Mouse (Mus musculus) adrenal gland, adult 18-20 months (tissue): ENCODE results near the gene Lce3c. TPM values are rescaled to one million over a fixed set of nuclear protein-coding genes. Genes with fewer than 3 reads are reported as not detected.

Source experiments
- DNase-seq, 2 experiments: peaks; one replicate each; pipeline ENCODE4 v3.0.0; 2021 to 2022; ENCODE audit warnings: low spot score in 2 of 2
- long read RNA-seq, 2 experiments: library from polyadenylated mRNA; stranded (forward); transcript quantifications; one replicate each; pipeline ENCODE4 v2.0.0; 2021
- total RNA-seq, 2 experiments: library from RNA; stranded (reverse); gene quantifications; 1 replicate in 1 of 2; 2 replicates in 1 of 2; pipeline ENCODE4 v1.2.3; 2021

The Lce3c gene
- not detected for total RNA-seq
- long read RNA-seq, experiment 1, result 0 reads
- long read RNA-seq, experiment 2, result 0 reads

DNA sequence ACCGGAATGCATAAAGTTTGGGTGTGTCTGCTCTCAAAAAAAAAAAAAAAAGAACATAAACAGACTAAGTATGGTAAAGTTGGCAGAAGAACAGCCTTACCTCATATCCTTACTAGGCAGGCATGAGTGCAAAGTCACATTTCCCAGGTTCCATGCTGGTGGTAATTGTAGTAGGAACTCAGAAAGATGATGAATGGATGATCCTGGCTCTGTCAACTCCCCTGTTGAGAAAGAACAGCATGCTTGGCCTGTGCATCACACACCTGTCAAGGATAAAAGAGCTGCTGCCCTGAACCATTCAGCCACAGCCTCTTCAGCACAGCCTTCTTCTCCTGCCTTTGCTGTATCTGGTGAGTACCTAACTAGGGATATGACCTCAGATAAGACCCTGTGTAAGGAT is at the start of gene Lce3c:
Gene Lce3c (plus strand): TSS at position 301 of the 400 bp plus-strand sequence.
- no peak for DNase-seq

DNA sequence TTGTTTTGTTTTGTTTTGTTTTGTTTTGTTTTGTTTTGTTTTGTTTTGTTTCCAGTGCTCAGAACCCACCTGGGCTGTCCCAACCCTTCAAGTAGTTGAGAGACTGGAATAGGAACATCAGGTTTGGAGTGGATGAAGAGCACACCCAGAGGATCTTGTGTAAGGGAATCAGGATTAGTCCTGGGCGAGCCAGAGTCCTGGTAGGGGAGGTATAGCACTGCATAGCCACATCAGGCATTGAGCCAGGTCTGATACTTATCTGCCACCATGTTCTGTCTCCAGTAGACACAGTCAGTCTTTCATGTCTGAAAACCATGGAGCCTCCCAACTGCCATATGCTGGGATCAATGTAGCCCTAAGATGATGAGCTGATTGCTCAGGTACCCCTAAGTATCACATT is 49.8 kb upstream of the Lce3c start:
- no peak for DNase-seq

DNA sequence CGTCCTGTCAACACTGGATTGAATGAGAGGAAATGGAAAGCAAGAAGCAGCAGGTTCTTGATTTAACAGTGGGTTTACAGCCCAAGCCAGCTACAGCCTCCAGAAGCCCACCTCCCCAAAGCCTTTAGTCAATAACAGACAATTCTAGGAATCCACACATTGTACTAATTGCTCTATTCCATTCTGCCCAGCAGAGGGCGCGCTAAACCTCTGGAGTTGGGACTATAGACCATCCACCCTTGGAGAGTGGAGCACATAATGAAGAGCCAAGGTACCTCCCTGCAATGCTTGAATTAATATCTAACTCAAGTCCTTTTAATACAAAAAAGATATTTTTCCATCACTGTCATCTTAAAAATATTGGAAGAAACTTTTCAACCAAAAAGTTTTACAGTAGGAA is 41.3 kb upstream of the Lce3c start:
- DNase-seq, result peak; percentile 27 to 45

GRCm38 (mm10) chr3:92903640-92904039 is 40.6 kb upstream of the Lce3c start:
- no peak for DNase-seq

- no peak for DNase-seq
Measured at GRCm38 (mm10) chr3:92905182-92905581, 39.1 kb upstream of the Lce3c start.

GRCm38 (mm10) chr3:92907571-92907970 is 36.7 kb upstream of the Lce3c start:
- peak in 1 of 2 experiments; percentile 2 for DNase-seq

DNA sequence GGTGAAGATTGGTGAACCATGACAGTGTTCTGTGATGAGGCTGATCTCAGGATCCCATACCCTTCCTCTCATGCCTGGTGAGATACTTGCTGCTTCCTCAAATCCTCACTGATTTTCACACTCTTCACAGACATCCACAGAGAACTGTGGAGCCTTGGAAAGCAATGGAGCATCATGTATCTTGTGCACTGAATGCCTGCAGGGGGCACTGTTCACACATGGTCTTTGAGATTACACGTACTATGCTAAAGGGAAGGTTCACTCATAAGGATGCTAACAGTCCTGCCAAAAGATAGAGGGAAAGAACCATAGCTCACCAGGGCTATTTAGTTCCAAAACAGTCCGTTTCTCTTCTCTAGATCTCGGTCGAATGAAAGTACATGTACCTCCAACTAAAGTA is 23.9 kb upstream of the Lce3c start:
- DNase-seq, result peak; percentile 12 to 20

DNA sequence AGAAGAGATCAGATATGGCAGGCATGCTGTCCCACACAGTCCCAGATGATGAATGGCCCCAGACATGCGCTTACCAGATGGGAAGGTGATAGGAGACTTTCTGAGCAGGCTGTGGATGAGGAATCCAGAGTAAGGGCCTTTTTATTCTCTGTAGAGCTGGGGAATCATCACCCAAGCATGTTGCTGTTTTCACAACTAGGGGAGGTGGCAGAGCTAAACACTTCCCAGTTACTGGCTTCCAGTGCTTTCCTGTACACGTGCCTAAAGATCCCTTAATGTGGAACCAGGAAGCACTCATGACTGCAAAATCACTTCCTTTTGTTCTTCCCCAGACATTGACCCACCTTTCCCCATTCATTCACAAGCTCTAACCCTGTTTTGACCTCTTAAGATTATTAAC is 18.2 kb upstream of the Lce3c start, which contains the start of gene Lce3a:
Gene Lce3a (minus strand): TSS at position 101 of the 400 bp plus-strand sequence.
- no peak for DNase-seq

- DNase-seq, result no peak
Measured at GRCm38 (mm10) chr3:92932679-92933078, 11.6 kb upstream of the Lce3c start, which contains the start of gene Lce3b. TSS of gene Lce3b (plus strand) at chr3:92932979.

GRCm38 (mm10) chr3:92957090-92957489 is 12.8 kb downstream of the Lce3c start, which contains the start of gene Lce3d:
TSS of gene Lce3d (plus strand) at chr3:92957390.
- DNase-seq, result no peak

DNA sequence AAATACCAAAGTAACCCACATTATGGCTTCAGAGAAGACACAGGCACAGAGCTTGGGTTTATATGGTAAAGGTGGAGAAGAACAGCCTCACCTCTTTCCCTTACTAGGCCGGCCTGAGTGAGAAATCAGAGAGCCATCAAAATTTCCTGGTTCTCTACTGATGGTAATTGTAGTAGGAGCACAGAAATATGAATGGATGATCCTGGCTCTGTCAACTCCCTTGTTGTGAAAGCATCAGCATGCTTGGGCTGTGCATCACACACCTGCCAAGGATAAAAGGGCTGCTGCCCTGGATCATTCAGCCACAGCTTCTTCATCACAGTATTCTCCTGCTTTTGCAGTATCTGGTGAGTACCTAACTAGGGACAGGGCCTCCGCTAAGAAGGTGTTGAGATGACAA is 22.5 kb downstream of the Lce3c start, which contains the start of gene Lce3e:
Gene Lce3e (plus strand): TSS at position 301 of the 400 bp plus-strand sequence.
- DNase-seq, result no peak

- no peak for DNase-seq
Measured at GRCm38 (mm10) chr3:92978484-92978883, 34.2 kb downstream of the Lce3c start.

DNA sequence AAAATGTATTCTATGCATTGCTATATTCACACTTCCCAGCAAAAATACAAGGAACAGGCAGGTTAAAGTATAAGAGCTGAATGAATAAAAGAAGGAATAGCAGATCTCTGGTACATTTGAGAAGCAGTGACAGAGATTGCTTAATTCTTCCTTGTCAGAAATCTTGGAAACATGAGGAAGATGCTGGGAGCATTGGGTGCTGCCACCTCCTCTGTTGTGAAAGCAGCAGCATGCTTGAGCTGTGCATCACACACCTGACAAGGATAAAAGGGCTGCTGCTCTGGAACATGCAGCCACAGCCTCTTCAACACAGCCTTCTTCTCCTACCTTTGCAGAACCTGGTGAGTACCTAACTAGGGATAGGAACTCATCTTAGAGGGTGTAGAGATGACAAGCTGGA is 47.6 kb downstream of the Lce3c start, which contains the start of gene Lce3f:
Gene Lce3f (plus strand): TSS at position 301 of the 400 bp plus-strand sequence.
- DNase-seq, result no peak

Other genes with a start within 250 kb of the Lce3c start
- gene Lce1e, start 235.4 kb upstream of the Lce3c start, total RNA-seq, result not detected
- not detected for gene Lce1f, start 224.1 kb upstream of the Lce3c start, total RNA-seq
- gene Gm38119, start 205.4 kb upstream of the Lce3c start, total RNA-seq, result not detected
- not detected for gene Lce1g, start 192.1 kb upstream of the Lce3c start, total RNA-seq
- gene Lce1h, start 179.4 kb upstream of the Lce3c start, total RNA-seq, result not detected
- gene Lce1i, start 165.6 kb upstream of the Lce3c start, total RNA-seq, result not detected
- gene Lce1j, start 154.0 kb upstream of the Lce3c start, total RNA-seq, result not detected
- gene Lce1k, start 136.6 kb upstream of the Lce3c start, total RNA-seq, result not detected
- not detected for gene Kprp, start 117.2 kb upstream of the Lce3c start, total RNA-seq
- gene Lce1l, start 93.2 kb upstream of the Lce3c start, total RNA-seq, result not detected
- not detected for gene 2310050C09Rik, start 74.3 kb upstream of the Lce3c start, total RNA-seq
- gene Lce3a, start 18.3 kb upstream of the Lce3c start, total RNA-seq, result not detected
- gene Lce3b, start 11.5 kb upstream of the Lce3c start, total RNA-seq, result not detected
- not detected for gene Lce3d, start 12.9 kb downstream of the Lce3c start, total RNA-seq
- not detected for gene Lce3e, start 22.6 kb downstream of the Lce3c start, total RNA-seq
- not detected for gene Lce3f, start 47.7 kb downstream of the Lce3c start, total RNA-seq
- gene Crct1, start 71.2 kb downstream of the Lce3c start, total RNA-seq, result not detected
- gene Lce1m, start 74.6 kb downstream of the Lce3c start, total RNA-seq, result not detected
- not detected for gene Gm4858, start 124.3 kb downstream of the Lce3c start, total RNA-seq
- gene Crnn, start 200.3 kb downstream of the Lce3c start, total RNA-seq, result not detected